Mouse (Mus musculus) olfactory bulb, adult 2 months (tissue): ENCODE data around the gene Gm17359.

ENCODE experiments used
- CTCF ChIP-seq: fragments of 200-500 bp; IDR thresholded peaks from 2 replicates; pipeline ENCODE4 v1.5.1; 2012; ENCODE audit warnings: low read depth, mild to moderate bottlenecking, low read length, moderate library complexity; ENCODE audit not compliant: insufficient read depth
- POLR2A ChIP-seq: fragments of 200-500 bp; IDR thresholded peaks from 2 replicates; pipeline ENCODE4 v1.6.1; 2012; ENCODE audit warnings: mild to moderate bottlenecking, low read depth, low read length, moderate library complexity; ENCODE audit not compliant: insufficient read depth

- TF ChIP-seq CTCF (no peak), POLR2A (no peak)
These were observed 11.5 kb upstream of the Gm17359 start for GRCm38 (mm10) chr3:79324697-79325526.
